Mouse (Mus musculus) E14TG2a.4 (cell line): ENCODE measurements around the gene Abhd15.

Experiments used
- CTCF ChIP-seq: conservative IDR thresholded peaks from 2 replicates; pipeline ENCODE4 v1.5.1; 2014; ENCODE audit warnings: low read length
- POU5F1 ChIP-seq: IDR thresholded peaks from 2 replicates; pipeline ENCODE4 v1.6.1; 2014; ENCODE audit warnings: low read length, borderline replicate concordance

- no peak for TF ChIP-seq CTCF
- no peak for TF ChIP-seq POU5F1
Measured at GRCm38 (mm10) chr11:77532202-77532846, 17.4 kb downstream of the Abhd15 start.
